Mouse (Mus musculus) spleen, postnatal 14 days (tissue): ENCODE results near the gene Rabep2.

Experiments
- DNase-seq, 2 experiments: peaks; one replicate each; pipeline ENCODE4 v3.0.0; 2021 to 2022; ENCODE audit warnings: low spot score in 2 of 2

Gene Rabep2

DNA sequence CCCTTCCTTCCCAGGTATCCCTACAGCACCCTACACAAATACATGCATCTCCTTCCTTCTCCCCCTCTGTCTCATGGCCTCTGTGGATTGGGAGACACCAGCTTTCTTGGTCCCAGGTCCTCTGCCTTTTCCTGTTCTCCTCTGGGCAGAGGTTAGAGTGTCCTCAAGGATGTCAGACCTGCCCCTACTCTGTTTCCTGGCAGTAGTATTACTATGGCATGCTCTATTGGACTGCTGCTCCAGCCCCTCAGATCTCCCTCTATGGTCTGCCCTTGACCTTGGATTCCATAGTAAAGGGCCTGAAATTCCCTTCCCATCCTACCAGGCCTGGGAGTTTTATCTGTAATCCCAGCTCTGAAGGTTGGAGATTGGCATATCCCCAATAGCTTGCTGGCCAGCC lies 1.6 kb downstream of the Rabep2 start:
- DNase-seq = no peak

- no peak for DNase-seq
Observed at GRCm38 (mm10) chr7:126434726-126435125, 6.2 kb downstream of the Rabep2 start.

GRCm38 (mm10) chr7:126435801-126436200 lies 7.2 kb downstream of the Rabep2 start:
- DNase-seq = no peak

DNA sequence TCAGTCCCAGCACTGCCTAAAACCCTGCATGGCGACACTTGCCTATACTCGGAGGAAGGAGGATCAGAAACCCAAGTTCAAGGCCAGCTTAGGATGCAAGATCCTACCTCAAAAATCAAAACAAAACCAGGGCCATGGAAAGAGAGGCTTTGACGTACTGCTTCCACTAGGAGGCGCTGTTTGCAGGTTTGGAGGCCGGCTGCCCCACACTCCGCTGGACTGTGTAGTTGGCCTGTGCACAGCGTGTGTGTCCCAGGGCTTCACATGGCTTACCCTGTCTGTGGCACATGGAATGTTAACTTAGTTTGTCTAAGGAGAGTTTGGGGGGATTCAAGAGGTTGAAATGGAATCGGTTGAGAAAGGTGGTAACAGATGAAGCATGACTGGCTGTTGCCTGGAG lies 8.3 kb downstream of the Rabep2 start:
- DNase-seq = peak; percentile 35 to 64

- no peak for DNase-seq
Observed at GRCm38 (mm10) chr7:126440134-126440533, 11.6 kb downstream of the Rabep2 start.

- no peak for DNase-seq
Observed at GRCm38 (mm10) chr7:126443997-126444396, 15.4 kb downstream of the Rabep2 start.

- DNase-seq = no peak
Observed at GRCm38 (mm10) chr7:126444536-126444935, 16.0 kb downstream of the Rabep2 start.

- DNase-seq = no peak
Observed at GRCm38 (mm10) chr7:126445104-126445815, 16.7 kb downstream of the Rabep2 start.

GRCm38 (mm10) chr7:126446217-126446616 lies 17.7 kb downstream of the Rabep2 start:
- no peak for DNase-seq

DNA sequence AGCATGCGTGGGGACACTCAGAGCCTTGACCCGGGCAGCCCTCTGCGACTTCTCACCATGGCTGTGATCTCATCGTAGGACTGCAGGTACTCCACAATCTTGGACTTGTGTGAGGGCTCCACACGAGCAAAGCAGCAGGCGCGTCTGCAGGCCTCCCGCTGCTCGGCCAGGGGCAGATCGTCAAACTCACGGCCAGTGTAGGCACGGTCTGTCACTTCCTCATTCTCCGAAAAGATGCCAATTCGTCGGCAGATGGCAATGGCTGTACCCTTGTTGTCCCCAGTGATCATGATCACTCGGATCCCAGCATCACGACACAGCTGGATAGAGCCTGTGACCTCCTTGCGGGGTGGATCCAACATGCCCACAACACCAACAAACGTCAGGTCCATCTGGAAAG lies 19.9 kb downstream of the Rabep2 start:
- no peak for DNase-seq

- DNase-seq = no peak
Observed at GRCm38 (mm10) chr7:126449991-126450390, 21.4 kb downstream of the Rabep2 start.

- DNase-seq = no peak
Observed at GRCm38 (mm10) chr7:126450641-126451040, 22.1 kb downstream of the Rabep2 start.

- DNase-seq = no peak
Observed at GRCm38 (mm10) chr7:126452244-126452643, 23.7 kb downstream of the Rabep2 start.

DNA sequence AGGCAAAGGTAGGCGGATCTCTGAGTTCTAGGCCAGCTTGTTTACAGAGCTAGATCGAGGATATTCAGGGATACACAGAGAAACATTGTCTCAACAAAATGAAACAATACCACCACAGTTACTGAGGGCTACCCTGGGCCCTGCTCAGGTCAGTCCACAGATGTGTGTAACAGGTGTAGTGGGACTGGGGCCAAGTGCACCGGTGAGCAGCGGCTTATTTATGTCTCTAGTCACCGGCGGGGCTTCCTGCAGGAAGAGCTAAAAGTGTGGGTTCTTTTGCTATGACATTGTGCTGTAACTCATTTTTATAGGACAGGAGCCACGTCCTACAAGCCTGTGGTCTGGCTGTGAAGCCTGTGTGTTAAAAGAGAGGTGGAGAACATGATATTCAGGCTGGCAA lies 25.3 kb downstream of the Rabep2 start:
- no peak for DNase-seq

DNA sequence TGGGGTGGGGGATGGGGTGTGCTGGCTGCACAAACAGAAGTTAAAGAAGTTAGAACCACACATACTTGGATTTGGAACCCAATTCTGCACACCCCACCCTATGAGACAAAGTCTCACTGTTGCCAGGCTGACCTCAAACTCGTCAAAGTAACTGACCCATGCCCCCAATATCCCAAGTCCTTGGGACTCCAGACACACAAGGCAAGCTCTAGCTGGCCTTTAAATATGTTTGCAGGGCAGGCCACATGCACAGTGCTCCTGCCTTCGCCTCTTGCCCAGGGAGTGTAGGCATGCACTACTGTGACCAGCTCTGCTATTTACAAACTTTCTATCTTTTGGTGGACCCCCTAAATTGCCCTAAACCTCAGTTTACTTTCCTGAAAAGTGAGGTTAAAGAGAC lies 26.7 kb downstream of the Rabep2 start:
- DNase-seq = no peak

DNA sequence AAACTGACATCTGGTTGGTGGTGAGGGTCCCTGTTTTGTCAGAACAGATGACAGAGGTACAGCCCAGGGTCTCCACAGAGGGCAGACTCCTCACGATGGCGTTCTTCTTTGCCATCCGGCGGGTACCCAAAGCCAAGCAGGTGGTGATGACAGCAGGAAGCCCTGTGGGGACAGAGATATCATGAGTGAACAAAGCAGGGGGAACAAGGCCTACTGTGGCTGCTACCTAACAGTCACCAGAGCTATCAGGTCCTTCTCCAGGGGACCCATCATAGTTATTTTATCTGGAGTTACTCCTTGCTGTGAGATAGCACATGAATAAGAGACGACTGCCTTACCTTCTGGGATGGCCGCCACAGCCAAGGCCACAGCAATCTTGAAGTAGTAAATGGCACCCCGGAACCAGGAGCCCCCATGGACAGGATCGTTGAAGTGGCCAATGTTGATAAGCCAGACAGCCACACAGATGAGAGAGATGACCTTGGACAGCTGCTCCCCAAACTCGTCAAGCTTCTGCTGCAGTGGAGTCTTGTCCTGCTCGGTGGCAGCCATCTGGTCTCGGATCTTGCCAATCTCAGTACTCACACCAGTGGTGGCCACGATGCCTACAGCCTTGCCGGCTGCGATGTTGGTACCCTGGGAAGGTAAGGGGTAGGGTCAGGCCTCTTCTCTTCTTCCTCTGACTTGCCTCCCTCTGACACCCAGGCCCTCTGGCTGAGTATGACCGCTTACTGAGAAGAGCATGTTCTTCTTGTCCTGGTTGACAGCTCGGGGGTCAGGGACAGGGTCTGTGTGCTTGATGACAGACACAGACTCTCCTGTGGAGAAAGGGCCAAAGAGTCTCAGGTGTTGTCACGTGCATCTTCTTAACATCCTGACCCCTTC lies 28.1 kb downstream of the Rabep2 start:
- DNase-seq = no peak

- DNase-seq = no peak
Observed at GRCm38 (mm10) chr7:126458225-126458624, 29.7 kb downstream of the Rabep2 start.

GRCm38 (mm10) chr7:126458844-126459618 lies 30.5 kb downstream of the Rabep2 start:
- DNase-seq = no peak

DNA sequence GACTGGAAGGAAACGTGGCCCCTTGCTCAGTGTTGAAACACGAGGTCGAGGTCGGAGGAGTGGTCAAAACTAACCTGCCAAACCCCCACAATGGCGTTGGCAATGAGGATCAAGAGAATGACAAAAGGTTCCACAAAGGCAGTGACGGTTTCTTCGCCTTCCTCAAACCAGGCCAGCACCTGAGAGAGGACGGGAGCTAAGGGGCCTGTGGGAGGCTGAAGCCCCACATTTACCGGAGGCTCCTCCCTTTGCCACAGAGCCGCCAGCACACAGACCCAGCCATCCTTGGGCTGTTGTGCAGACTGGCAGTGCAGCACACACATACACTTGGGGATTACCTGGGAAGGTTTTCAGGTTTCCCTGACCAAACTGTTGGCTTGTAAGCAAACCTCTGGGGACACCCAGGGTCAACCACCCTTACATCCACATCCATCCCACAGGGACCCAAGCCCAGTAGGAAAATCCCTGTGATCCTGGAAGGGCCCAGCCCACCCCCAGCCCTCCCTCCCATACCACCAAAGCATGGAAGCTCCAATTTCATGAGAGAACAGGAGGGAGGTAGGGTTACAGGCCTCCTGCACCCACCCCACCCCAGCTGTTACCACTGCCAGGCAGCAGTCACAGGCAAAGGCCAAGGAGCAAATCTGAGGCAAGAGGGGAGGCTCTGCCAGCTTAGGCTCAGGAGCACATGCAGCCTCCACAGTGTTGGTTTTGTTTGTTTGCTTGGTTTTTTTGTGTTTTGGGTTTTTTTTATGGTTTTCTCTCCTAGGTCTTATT lies 32.3 kb downstream of the Rabep2 start:
- no peak for DNase-seq

DNA sequence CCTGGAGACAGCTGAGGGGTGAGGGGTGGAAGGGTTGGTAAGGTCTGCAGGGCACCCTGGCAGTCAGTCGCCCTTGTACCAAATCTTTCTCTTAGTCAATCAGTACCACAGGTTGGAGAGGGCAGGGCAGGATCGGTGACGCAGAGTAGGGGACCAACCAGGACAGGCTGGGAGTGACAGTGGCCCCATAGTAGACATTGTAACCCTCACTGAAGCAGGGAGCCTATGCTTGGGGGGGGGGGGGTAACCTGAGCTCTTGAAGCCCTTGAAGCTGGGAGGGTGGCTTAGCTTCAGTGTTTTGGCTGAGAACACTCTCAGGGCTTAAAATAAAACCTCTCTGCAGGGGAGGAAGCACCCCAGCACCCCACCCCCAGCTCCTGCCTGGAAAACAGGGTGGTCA lies 33.1 kb downstream of the Rabep2 start:
- DNase-seq = no peak

DNA sequence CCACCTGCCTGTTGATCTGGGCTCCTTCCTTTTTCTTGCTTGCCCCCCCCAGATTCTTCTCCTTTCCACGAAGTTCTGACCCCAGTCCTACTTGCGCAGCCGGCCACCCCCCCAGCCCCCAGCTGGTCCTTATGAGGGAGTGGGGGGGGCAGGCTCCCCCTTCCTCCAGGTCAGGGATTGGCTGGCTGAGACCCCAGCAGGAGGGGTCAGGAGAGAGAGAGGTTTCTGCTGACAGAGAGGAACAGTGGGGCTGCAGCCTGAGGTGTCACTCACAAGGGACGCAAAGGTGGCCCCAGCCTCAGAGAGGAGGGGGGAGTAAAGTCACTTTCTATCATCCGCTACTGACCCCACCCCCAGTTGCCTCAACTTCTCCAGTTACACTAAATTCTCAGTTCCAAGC lies 34.4 kb downstream of the Rabep2 start, which contains the start of gene Atp2a1:
TSS of gene Atp2a1 (minus strand) at position 105 of the 400 bp plus-strand sequence.
- DNase-seq = no peak
